Mouse (Mus musculus) layer of hippocampus, postnatal 10 days (tissue): Measurements from ENCODE around the gene Trmt1l. TPM values are rescaled to one million over a fixed set of nuclear protein-coding genes. Genes with fewer than 3 reads are reported as not detected.

Experiments
- DNase-seq, 2 experiments: peaks; one replicate each; pipeline ENCODE4 v3.0.0; 2021; ENCODE audit warnings: low spot score in 2 of 2
- microRNA-seq, 2 experiments: library from miRNA; unstranded; fragments of <30 nt; microRNA quantifications; one replicate each; pipeline ENCODE4 v1.2.0; 2021
- total RNA-seq, 2 experiments: library from RNA; stranded (reverse); gene quantifications; 2 replicates each; pipeline ENCODE4 v1.2.3; 2021

Gene Trmt1l
- total RNA-seq, 2 experiments from 2014 or later = 22.8 to 24.5 TPM

GRCm38 (mm10) chr1:151493826-151494225, 65.5 kb downstream of the Trmt1l start:
- DNase-seq = no peak

DNA sequence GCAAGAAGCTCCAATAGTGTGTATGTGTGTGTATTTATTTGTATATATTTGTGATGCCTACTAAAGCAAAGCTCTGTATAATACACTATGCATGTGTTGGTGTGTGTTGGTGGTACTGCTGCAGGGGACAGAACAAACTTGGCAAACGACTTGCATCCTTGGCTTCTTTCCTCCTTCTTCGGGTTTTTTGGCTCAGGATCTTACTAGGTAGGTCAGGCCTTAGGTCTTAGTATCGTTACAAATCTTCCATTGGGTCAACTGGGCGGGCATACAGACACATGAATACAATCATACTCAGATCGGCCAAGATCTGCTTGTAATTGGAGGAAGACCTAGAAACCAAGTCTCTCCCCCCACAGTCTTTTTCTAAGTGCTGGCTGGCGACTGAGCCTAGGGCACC, 66.4 kb downstream of the Trmt1l start:
- DNase-seq = no peak

DNA sequence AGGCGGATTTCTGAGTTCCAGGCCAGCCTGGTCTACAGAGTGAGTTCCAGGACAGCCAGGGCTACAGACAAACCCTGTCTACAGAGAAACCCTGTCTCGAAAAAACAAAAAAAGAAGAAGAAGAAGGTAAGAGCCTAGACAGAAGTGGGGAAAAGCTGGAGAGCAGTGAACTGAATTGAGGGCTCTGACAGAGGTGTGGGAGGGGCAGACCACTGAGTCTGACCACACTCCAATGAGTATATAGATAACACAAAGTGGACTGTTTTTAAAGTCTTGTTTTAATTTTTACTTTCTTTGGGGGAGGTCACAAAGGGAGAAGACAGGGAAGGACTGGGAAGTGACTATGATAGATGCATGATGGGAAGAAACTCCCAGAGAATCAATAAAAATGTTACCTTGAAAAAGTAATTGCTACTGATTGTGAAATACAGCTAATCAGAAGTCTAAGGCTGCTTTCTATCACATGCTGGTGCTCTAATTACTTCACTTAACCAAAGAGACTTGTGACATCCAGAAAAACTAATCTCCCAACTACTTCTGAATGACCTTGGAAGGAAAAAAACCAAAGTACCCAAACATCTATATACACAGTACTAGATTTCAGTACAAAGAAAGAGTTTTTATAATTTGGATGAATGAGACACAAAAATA, 67.4 kb downstream of the Trmt1l start:
- no peak for DNase-seq

GRCm38 (mm10) chr1:151497028-151497427, 68.7 kb downstream of the Trmt1l start:
- peak; percentile 40 to 44 for DNase-seq

GRCm38 (mm10) chr1:151497942-151498341, 69.6 kb downstream of the Trmt1l start:
- DNase-seq = no peak

- DNase-seq = no peak
Observed at GRCm38 (mm10) chr1:151498381-151498780, 70.0 kb downstream of the Trmt1l start.

DNA sequence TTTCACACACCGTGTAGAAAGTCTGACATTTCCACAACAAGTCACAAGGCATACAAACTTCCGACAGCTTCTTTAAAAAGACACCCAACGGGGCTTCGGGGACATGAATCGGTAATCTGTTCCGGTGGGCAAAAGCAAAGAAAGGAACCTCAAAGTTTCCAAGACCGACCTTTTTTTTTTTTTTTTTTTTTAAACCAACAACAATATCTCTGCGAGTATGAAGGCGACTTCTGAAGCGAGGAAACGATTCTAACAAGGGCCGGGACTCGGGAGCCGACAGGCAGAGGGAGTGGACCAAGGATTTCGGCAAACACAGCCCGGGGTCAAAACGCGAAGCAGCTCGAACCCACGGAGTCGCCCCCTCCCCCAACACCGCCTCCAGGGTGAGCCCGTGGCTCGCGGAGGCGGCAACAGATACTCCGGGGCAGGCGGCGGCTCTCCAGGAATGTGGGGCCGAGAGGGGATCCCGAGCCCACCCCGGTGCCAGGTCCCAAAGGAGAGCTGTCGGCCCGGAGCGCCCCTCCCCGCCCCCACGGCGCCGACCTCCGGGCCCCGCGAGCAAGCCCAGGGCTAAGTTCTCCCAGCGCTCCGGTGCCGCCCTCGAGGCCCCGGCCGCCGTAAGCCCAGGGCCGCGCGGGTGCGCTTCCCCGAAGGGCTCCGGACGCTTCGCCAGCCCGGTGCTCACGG, 71.6 kb downstream of the Trmt1l start:
- peak; percentile 52 to 67 for DNase-seq

DNA sequence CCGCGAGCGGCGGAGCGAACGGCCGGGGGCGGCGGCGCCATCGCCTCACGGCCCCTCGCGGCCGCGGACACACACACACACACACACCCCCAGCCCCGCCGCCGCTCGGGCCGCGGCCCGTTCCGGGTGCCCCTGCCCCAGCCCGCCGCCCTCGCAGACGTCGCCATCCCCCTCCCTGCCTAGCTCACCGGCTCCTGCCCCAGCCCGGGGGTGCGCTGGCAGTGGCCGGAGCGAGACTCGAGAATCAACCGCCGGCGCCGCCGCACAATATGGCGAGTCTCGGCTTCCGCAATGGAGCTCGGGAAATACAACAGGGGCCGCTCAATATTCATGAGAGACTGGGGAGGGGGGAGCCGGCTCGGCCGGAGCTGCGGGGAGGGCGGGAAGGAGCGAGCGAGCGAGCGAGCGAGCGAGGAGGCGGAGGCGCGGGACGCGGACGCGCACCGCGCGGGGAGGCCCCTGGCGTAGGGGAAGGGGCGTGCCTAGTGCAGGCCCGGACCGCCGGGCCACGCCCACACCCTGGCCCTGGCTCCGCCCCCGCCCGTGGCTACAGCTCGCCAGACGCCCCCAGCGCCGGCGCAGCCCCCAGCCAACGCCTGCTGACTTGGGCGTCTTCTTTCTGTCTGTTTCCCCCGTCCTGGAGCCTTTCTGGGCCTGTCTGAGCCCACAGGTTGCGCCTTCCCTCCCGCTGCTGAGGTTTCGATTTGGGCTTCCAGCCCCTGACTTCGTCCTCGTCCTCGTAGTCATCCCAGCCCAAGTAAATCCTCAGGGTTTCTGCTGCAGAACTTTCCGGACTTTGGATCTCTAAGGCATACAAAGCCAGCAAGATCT, 72.4 kb downstream of the Trmt1l start, which contains the start of gene Rnf2:
Gene Rnf2, minus strand, starts transcription at position 425 of the 831 bp plus-strand sequence.
- DNase-seq = peak; percentile 83 to 91

Small RNAs within 50 kb of the gene (microRNA-seq; reads per million reads assigned to microRNA genes)
- gene Mir7682 = 1.4 to 2.2 reads per million in 2 experiments

Other genes with a start within 250 kb of the Trmt1l start
- not detected for gene Gm47985, start 246.0 kb upstream of the Trmt1l start, total RNA-seq
- gene Gm8947, start 236.2 kb upstream of the Trmt1l start, total RNA-seq = not detected
- not detected for gene Gm47995, start 230.1 kb upstream of the Trmt1l start, total RNA-seq
- not detected for gene 3110040M04Rik, start 224.4 kb upstream of the Trmt1l start, total RNA-seq
- not detected for gene Gm47996, start 218.4 kb upstream of the Trmt1l start, total RNA-seq
- 100 to 1,000 TPM; 115 to 126 TPM for gene Ivns1abp, start 84.1 kb upstream of the Trmt1l start, total RNA-seq
- gene Swt1, start 87 bp upstream of the Trmt1l start, total RNA-seq = 10 to 100 TPM; 12.8 to 13.4 TPM
- 10 to 100 TPM; 41.7 to 45.2 TPM for gene Rnf2, start 72.4 kb downstream of the Trmt1l start, total RNA-seq
- 1 to 10 TPM; 4.8 to 6.2 TPM for gene Fam129a, start 142.6 kb downstream of the Trmt1l start, total RNA-seq